12 mouse cellular contexts compared by ENCODE assay signal in the genomic region with DNA sequence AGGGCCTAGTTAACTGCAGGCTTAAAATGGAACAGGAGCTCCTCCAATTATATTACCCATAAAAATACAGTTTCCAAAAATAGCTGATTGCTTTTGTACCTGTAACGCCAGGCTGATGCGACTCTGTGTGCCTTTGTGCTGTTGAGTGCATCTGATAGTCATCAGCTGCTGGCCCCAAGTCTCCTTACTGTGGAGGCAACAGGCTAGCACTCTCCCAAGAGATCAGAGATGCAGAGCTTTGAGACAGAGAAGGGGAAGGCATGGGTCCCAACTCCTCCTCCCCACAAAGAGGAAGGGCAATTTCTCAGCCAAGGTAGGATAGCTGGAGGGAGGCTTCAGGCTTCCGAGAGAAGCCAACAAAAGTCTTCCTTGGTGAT.
A peak's percentile ranks its signal among the peaks of the same experiment; 100 is the strongest.
DNase-seq lines count a peak whose midpoint lies in the region; ATAC-seq and TF ChIP-seq lines count a peak whose summit lies in the region.
"Had no signal": no experiment of that assay in that cellular context is flagged by ENCODE, and none has a peak within 500 bp of the region (broad histone marks: within the 10 kb centered on the region; RNA-seq: fewer than 3 reads in every experiment).

No protein-coding gene starts in this region.

- H3K4me2 ChIP-seq in embryonic facial prominence, embryonic 15.5 days (replicated peaks), result no peak overlapping the region
- peak overlapping the region; percentile 8 for H3K4me2 ChIP-seq in heart, embryonic 14.5 days (ENCODE audit: low read length)
- peak overlapping the region; percentile 84 for H3K4me2 ChIP-seq in myocyte (ENCODE audit: low read depth)
- no peak overlapping the region for H3K4me2 ChIP-seq in forebrain, embryonic 12.5 days
- H3K4me2 ChIP-seq: liver, embryonic 13.5 days had no signal

- no peak for DNase-seq in left cerebral cortex, adult 2 months (ENCODE audit: extremely low spot score in 1 of 2, low spot score in 2 of 2)
- DNase-seq in left cerebral cortex, postnatal 4 days, result no peak
- DNase-seq in adrenal gland, postnatal 14 days, result no peak
- DNase-seq in ovary, postnatal 14 days (ENCODE audit: low spot score), result no peak
- DNase-seq: liver, embryonic 13.5 days; right cerebral cortex, postnatal 4 days had no signal

- H3K27ac ChIP-seq in left cerebral cortex, adult 2 months, result peak overlapping the region; percentile 12
- peak overlapping the region; percentile 83 for H3K27ac ChIP-seq in embryonic facial prominence, embryonic 15.5 days (replicated peaks)
- peak overlapping the region; percentile 71 to 74 for H3K27ac ChIP-seq in heart, embryonic 14.5 days (replicated peaks in 1 of 2; ENCODE audit: control insufficient read depth in 1 of 2, insufficient read depth in 1 of 2, low read depth in 2 of 2, low read length in 2 of 2)
- H3K27ac ChIP-seq in forebrain, embryonic 12.5 days, result no peak overlapping the region
- H3K27ac ChIP-seq: layer of hippocampus, adult 2 months; liver, embryonic 13.5 days had no signal

- no peak overlapping the region for H3K9ac ChIP-seq in embryonic facial prominence, embryonic 15.5 days
- peak overlapping the region; percentile 10; the same call in 1 of the 2 replicates for H3K9ac ChIP-seq in heart, embryonic 14.5 days (ENCODE audit: low read length)
- H3K9ac ChIP-seq in forebrain, embryonic 12.5 days, result no peak overlapping the region
- H3K9ac ChIP-seq: liver, embryonic 13.5 days had no signal

- no peak overlapping the region for H3ac ChIP-seq in myocyte (ENCODE audit: control insufficient read depth, insufficient read length)

- no peaks in the 10 kb centered on the region for H3K27me3 ChIP-seq in embryonic facial prominence, embryonic 15.5 days
- no peaks in the 10 kb centered on the region for H3K27me3 ChIP-seq in heart, embryonic 14.5 days (ENCODE audit: control insufficient read depth, insufficient read depth, low read length)
- H3K27me3 ChIP-seq in myocyte (ENCODE audit: control insufficient read depth, insufficient read depth, insufficient read length), result no peaks in the 10 kb centered on the region
- H3K27me3 ChIP-seq in forebrain, embryonic 12.5 days, result no peaks in the 10 kb centered on the region
- H3K27me3 ChIP-seq: liver, embryonic 13.5 days had no signal

- ATAC-seq in embryonic facial prominence, embryonic 15.5 days (ENCODE audit: insufficient number of reproducible peaks, low FRiP score, low TSS enrichment, low read depth), result 0 out of 2 replicates have a peak, but pooled peaks have one; percentile 3
- no peak for ATAC-seq in heart, embryonic 14.5 days (ENCODE audit: insufficient number of reproducible peaks, insufficient read depth, low FRiP score, low read depth)
- ATAC-seq in forebrain, embryonic 12.5 days (ENCODE audit: low FRiP score), result no peak

- no peaks in the 10 kb centered on the region for H3K36me3 ChIP-seq in embryonic facial prominence, embryonic 15.5 days
- H3K36me3 ChIP-seq in heart, embryonic 14.5 days (ENCODE audit: control insufficient read depth, insufficient read depth, low read length), result no peaks in the 10 kb centered on the region
- no peaks in the 10 kb centered on the region for H3K36me3 ChIP-seq in myocyte (ENCODE audit: control insufficient read depth, insufficient read depth)
- no peaks in the 10 kb centered on the region for H3K36me3 ChIP-seq in forebrain, embryonic 12.5 days (replicated peaks)
- H3K36me3 ChIP-seq: G1E; liver, embryonic 13.5 days had no signal

- no peaks in the 10 kb centered on the region for H3K79me2 ChIP-seq in myocyte (ENCODE audit: control insufficient read depth, insufficient read depth)

- intact Hi-C loops in left cerebral cortex, adult 2 months (cut with DNase I), result no loop called here
- intact Hi-C loops in left cerebral cortex, postnatal 4 days (cut with DNase I), result no loop called here

- H3K4me1 ChIP-seq in embryonic facial prominence, embryonic 15.5 days, result peaks cover 37% of the 10 kb centered on the region
- peaks cover 33 to 39% of the 10 kb centered on the region in 2 experiments for H3K4me1 ChIP-seq in heart, embryonic 14.5 days (ENCODE audit: control insufficient read depth in 2 of 2, insufficient read depth in 2 of 2, low read length in 2 of 2)
- no peaks in the 10 kb centered on the region for H3K4me1 ChIP-seq in forebrain, embryonic 12.5 days
- H3K4me1 ChIP-seq: liver, embryonic 13.5 days had no signal

- no peak for TF ChIP-seq CTCF in left cerebral cortex, adult 2 months (IDR thresholded peaks at IDR 0.05)

- TF ChIP-seq POLR2A in myocyte (IDR thresholded peaks at IDR 0.05; ENCODE audit: insufficient read length, low read depth), result no peak

- WGBS in embryonic facial prominence, embryonic 15.5 days, result 31% methylated on average over 3 of the region's 3 CpGs
- 36% methylated on average over 3 of the region's 3 CpGs for WGBS in heart, embryonic 14.5 days
- 74% methylated on average over 3 of the region's 3 CpGs for WGBS in forebrain, embryonic 12.5 days

- no peak overlapping the region for H3K4me3 ChIP-seq in left cerebral cortex, adult 2 months
- H3K4me3 ChIP-seq in embryonic facial prominence, embryonic 15.5 days (replicated peaks), result no peak overlapping the region
- H3K4me3 ChIP-seq in heart, embryonic 14.5 days (ENCODE audit: control insufficient read depth in 1 of 2, insufficient read depth in 1 of 2, low read depth in 1 of 2, low read length in 2 of 2), result no peak overlapping the region
- no peak overlapping the region for H3K4me3 ChIP-seq in myocyte
- H3K4me3 ChIP-seq in forebrain, embryonic 12.5 days (replicated peaks), result no peak overlapping the region
- H3K4me3 ChIP-seq: layer of hippocampus, adult 2 months; liver, embryonic 13.5 days had no signal

- H3K9me3 ChIP-seq in embryonic facial prominence, embryonic 15.5 days (replicated peaks), result no peaks in the 10 kb centered on the region
- 0 out of 2 replicates have a peak, but pooled peaks cover 4% of the 10 kb centered on the region for H3K9me3 ChIP-seq in heart, embryonic 14.5 days (ENCODE audit: control insufficient read depth, low read length)
- H3K9me3 ChIP-seq in forebrain, embryonic 12.5 days, result no peaks in the 10 kb centered on the region
- H3K9me3 ChIP-seq: G1E; liver, embryonic 13.5 days had no signal

TF ChIP-seq in myocyte, 11 proteins besides CTCF, POLR2A, EP300 and RAD21:
- TF ChIP-seq USF1 (IDR thresholded peaks at IDR 0.05; ENCODE audit: low read depth) (no peak), REST (IDR thresholded peaks at IDR 0.05; ENCODE audit: insufficient read depth, insufficient read length) (no peak), MYOD1 (IDR thresholded peaks at IDR 0.05; ENCODE audit: control insufficient read depth in 1 of 3, insufficient read length in 2 of 3, low read depth in 2 of 3) (no peak), MAX (IDR thresholded peaks at IDR 0.05; ENCODE audit: low read depth) (no peak), MYOG (IDR thresholded peaks at IDR 0.05; ENCODE audit: control insufficient read depth in 1 of 3, insufficient read depth in 1 of 3, insufficient read length in 2 of 3, low read depth in 2 of 3) (no peak), TCF3 (IDR thresholded peaks at IDR 0.05; ENCODE audit: insufficient read length, low read depth) (no peak), E2F4 (IDR thresholded peaks at IDR 0.05; ENCODE audit: insufficient read depth) (no peak), CEBPB (IDR thresholded peaks at IDR 0.05; ENCODE audit: insufficient read depth, poor library complexity, severe bottlenecking) (no peak), TCF12 (IDR thresholded peaks at IDR 0.05; ENCODE audit: insufficient read depth, poor library complexity, severe bottlenecking) (no peak), SRF (IDR thresholded peaks at IDR 0.05; ENCODE audit: control insufficient read depth, insufficient read length, low read depth) (no peak), POLR2AphosphoS2 (IDR thresholded peaks at IDR 0.05; ENCODE audit: insufficient read length, low read depth) (no peak)

Comparison
In these comparisons a context has a peak if more than half of its experiments do, and no peak if none do; other contexts are left out.
1. H3K4me2 ChIP-seq: peak in heart, embryonic 14.5 days (single experiment) and myocyte (single experiment); none in embryonic facial prominence, embryonic 15.5 days (single experiment) and forebrain, embryonic 12.5 days (single experiment).